Mouse (Mus musculus) heart, adult 2 months (tissue): Measurements from ENCODE around the gene Gria2.

Experiments
- CTCF ChIP-seq: fragments of 200-600 bp; IDR thresholded peaks from 2 replicates; pipeline ENCODE4 v1.8.1; 2022; ENCODE audit warnings: antibody characterized with exemption, mild to moderate bottlenecking, moderate library complexity
- EP300 ChIP-seq: fragments of 200-500 bp; IDR thresholded peaks from 2 replicates; pipeline ENCODE4 v1.6.1; 2011; ENCODE audit warnings: low read depth, low read length, control low read depth; ENCODE audit not compliant: insufficient read depth
- POLR2A ChIP-seq: fragments of 200-500 bp; IDR thresholded peaks from 2 replicates; pipeline ENCODE4 v1.6.1; 2011; ENCODE audit warnings: mild to moderate bottlenecking, low read depth, low read length, control low read depth; ENCODE audit not compliant: insufficient read depth

- no peak for TF ChIP-seq EP300
- no peak for TF ChIP-seq POLR2A
- TF ChIP-seq CTCF, result no peak
Measured at GRCm38 (mm10) chr3:80694965-80695364, 107.7 kb downstream of the Gria2 start.
